In genomic region chr13:94155657-94156429, GRCm38 (mm10) we compare ENCODE assay signal across 13 mouse cellular contexts.
A peak's percentile ranks its signal among the peaks of the same experiment; 100 is the strongest.
DNase-seq lines count a peak whose midpoint lies in the region; ATAC-seq lines count a peak whose summit lies in the region.
"Had no signal": no experiment of that assay in that cellular context is flagged by ENCODE, and none has a peak within 500 bp of the region (broad histone marks: within the 10 kb centered on the region; RNA-seq: fewer than 3 reads in every experiment).

No protein-coding gene starts in this region.

- peak; percentile 45; the same call in 1 of the 2 replicates for ATAC-seq in neural tube, embryonic 15.5 days (ENCODE audit: low FRiP score)

- 50% methylated on average over 9 of the region's 9 CpGs for WGBS in neural tube, embryonic 15.5 days

- no peak overlapping the region for H3K27ac ChIP-seq in neural tube, embryonic 15.5 days (replicated peaks)
- H3K27ac ChIP-seq: heart, embryonic 13.5 days had no signal

- DNase-seq in heart, adult 11 months: peak; percentile 92
- no peak for DNase-seq in heart, adult 8-10 months (ENCODE audit: low spot score)
- DNase-seq in retina, postnatal 1 day: peak; percentile 77
- no peak for DNase-seq in retina, embryonic 14.5 days (ENCODE audit: low spot score)
- DNase-seq in gastrocnemius, postnatal 10 days: peak; percentile 60
- no peak for DNase-seq in urinary bladder, adult 2 months (ENCODE audit: low spot score)
- DNase-seq in layer of hippocampus, postnatal 14 days (ENCODE audit: low spot score in 2 of 2): no peak
- DNase-seq: cerebellum, adult 8-10 months; kidney, adult 8-10 months; lung, adult 18-20 months; right cerebral cortex, postnatal 25 days had no signal

- no peak overlapping the region for H3K9ac ChIP-seq in neural tube, embryonic 15.5 days (replicated peaks)
- H3K9ac ChIP-seq: heart, embryonic 13.5 days had no signal

- H3K27me3 ChIP-seq in neural tube, embryonic 15.5 days (replicated peaks): no peaks in the 10 kb centered on the region
- H3K27me3 ChIP-seq: heart, embryonic 13.5 days had no signal

- no peaks in the 10 kb centered on the region for H3K36me3 ChIP-seq in neural tube, embryonic 15.5 days

- H3K4me1 ChIP-seq in neural tube, embryonic 15.5 days: peaks cover 5% of the 10 kb centered on the region; the same call in 1 of the 2 replicates

- no peaks in the 10 kb centered on the region for H3K9me3 ChIP-seq in neural tube, embryonic 15.5 days (replicated peaks)

- H3K4me2 ChIP-seq in neural tube, embryonic 15.5 days: no peak overlapping the region
- H3K4me2 ChIP-seq: heart, embryonic 13.5 days had no signal

- H3K4me3 ChIP-seq in neural tube, embryonic 15.5 days (replicated peaks): no peak overlapping the region
- H3K4me3 ChIP-seq: heart, embryonic 13.5 days had no signal

Comparison
In these comparisons a context has a peak if more than half of its experiments do, and no peak if none do; other contexts are left out.
1. DNase-seq: peak in heart, adult 11 months (single experiment), retina, postnatal 1 day (single experiment) and gastrocnemius, postnatal 10 days (single experiment); none in heart, adult 8-10 months (single experiment), retina, embryonic 14.5 days (single experiment), urinary bladder, adult 2 months (single experiment) and layer of hippocampus, postnatal 14 days (0 of 2).